Mouse (Mus musculus) liver, postnatal 0 days (tissue): ENCODE results near the gene Bpgm. TPM values are rescaled to one million over a fixed set of nuclear protein-coding genes. Genes with fewer than 3 reads are reported as not detected.

Source experiments
- ATAC-seq: fragments of 200-750 bp; cut with Nextera tagmentation; 2 replicates; pipeline ENCODE4 v1.8.0; 2017; ENCODE audit warnings: mild to moderate bottlenecking, moderate library complexity
- DNase-seq: peaks from one replicate; pipeline ENCODE4 v3.0.0-alpha.2; 2016
- H3K27ac ChIP-seq: fragments of 300-500 bp; sonication (generic); 2 replicates; pipeline ENCODE4 v1.5.1; 2014; ENCODE audit warnings: antibody characterized with exemption, moderate library complexity, mild to moderate bottlenecking, low read depth
- H3K27me3 ChIP-seq: fragments of 300-500 bp; sonication (generic); 2 replicates; pipeline ENCODE4 v1.6.1; 2014; ENCODE audit warnings: low read length, control low read depth, mixed read lengths; ENCODE audit not compliant: insufficient read depth
- H3K36me3 ChIP-seq: fragments of 300-500 bp; sonication (generic); replicated peaks from 2 replicates; pipeline ENCODE4 v1.6.1; 2014; ENCODE audit warnings: mild to moderate bottlenecking, control low read depth, low read length, moderate library complexity, mixed read lengths; ENCODE audit not compliant: insufficient read depth
- H3K4me1 ChIP-seq: fragments of 300-500 bp; sonication (generic); 2 replicates; pipeline ENCODE4 v1.6.1; 2014; ENCODE audit warnings: antibody characterized with exemption, mild to moderate bottlenecking, control low read depth; ENCODE audit not compliant: insufficient read depth
- H3K4me2 ChIP-seq: fragments of 300-500 bp; sonication (generic); 2 replicates; pipeline ENCODE4 v1.6.1; 2014; ENCODE audit warnings: low read depth, mild to moderate bottlenecking, low read length, moderate library complexity, mixed read lengths
- H3K4me3 ChIP-seq: fragments of 300-500 bp; sonication (generic); 2 replicates; pipeline ENCODE4 v1.5.1; 2014; ENCODE audit warnings: low read depth, low read length
- H3K9ac ChIP-seq: fragments of 300-500 bp; sonication (generic); replicated peaks from 2 replicates; pipeline ENCODE4 v1.6.1; 2014; ENCODE audit warnings: mild to moderate bottlenecking, moderate library complexity
- H3K9me3 ChIP-seq: fragments of 300-500 bp; sonication (generic); 2 replicates; pipeline ENCODE4 v1.6.1; 2016; ENCODE audit warnings: mild to moderate bottlenecking, control low read depth, low read length, mixed read lengths
- CTCF ChIP-seq: sonication (generic); IDR thresholded peaks from 2 replicates; pipeline ENCODE4 v1.5.1; 2016; ENCODE audit warnings: antibody characterized with exemption, low read depth
- EP300 ChIP-seq: IDR thresholded peaks from 2 replicates; pipeline ENCODE4 v1.6.1; 2016; ENCODE audit warnings: antibody characterized with exemption, low read depth, mild to moderate bottlenecking
- WGBS: fragments of 180-500 bp; shearing (Covaris S2); extraction: QIAGEN DNeasy Blood & Tissue Kit; methylation state at CpG from one replicate; pipeline ENCODE4 v1.1.7; 2014; ENCODE audit not compliant: insufficient replicate concordance; 5-methylcytosine and 5-hydroxymethylcytosine counted together
- polyA plus RNA-seq: library from polyadenylated mRNA; unstranded; fragments of >200 nt; fragmentation: Nextera tagmentation; extraction: Ambion mirVana; gene quantifications from 2 replicates; pipeline ENCODE4 v1.2.1, GENCODE M21; 2015

Gene Bpgm
- polyA plus RNA-seq, 1 experiment from 2014 or later, result 85.5 TPM

DNA sequence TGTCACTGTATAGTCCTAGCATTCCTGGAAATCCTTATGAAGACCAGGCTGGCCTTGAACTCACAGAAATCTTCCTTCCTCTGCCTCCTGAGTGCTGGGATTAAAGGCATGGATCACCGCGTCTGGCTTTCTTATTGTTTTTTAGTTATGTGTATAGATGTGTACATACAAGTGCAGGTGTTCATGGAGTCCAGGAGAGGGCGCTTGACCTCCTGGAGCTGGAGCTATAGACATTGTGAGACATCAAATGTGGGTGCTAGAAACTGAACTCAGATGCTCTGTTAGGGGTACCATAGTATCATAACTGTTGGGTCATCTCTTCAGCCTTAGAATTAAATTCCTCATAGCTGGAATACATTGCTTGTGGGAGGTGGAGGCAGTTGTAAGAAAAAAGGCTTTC lies 2.0 kb upstream of the Bpgm start:
- no peak for ATAC-seq
- Histone ChIP-seq H3K9ac (no peak overlapping the region), H3K4me3 (no peak overlapping the region), H3K27me3 (no peaks in the 10 kb centered on the region), H3K9me3 (no peaks in the 10 kb centered on the region), H3K36me3 (no peaks in the 10 kb centered on the region), H3K27ac (no peak overlapping the region), H3K4me1 (peaks cover 41% of the 10 kb centered on the region), H3K4me2 (no peak overlapping the region)
- no peak for DNase-seq
- TF ChIP-seq EP300 (no peak), CTCF (peak; percentile 69)
- 67% methylated on average over 3 of the region's 3 CpGs for WGBS

DNA sequence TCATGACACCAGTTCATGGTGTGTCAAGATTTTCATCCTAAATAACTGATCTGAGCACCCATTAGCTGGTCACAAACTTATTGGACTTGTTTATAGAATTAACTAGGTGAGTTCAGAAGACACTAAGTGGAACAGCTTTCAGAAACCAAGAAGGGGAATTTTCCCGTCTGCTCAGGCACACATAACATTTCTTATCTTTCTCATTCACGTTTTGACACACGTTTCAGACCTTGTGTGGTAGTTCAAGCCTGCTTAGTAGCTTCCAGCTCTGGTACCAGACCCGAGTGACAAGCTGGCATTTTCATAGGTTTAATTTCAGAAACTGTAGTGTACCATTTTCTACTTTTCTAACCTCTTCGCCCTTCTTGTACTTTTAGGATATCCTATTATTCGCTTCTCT lies 616 bp upstream of the Bpgm start:
- H3K9ac ChIP-seq, result peak overlapping the region; percentile 72
- peak overlapping the region; percentile 76 for H3K4me3 ChIP-seq
- TF ChIP-seq CTCF, result no peak
- no peak for TF ChIP-seq EP300
- DNase-seq (peak; percentile 13), ATAC-seq (peak; percentile 6; the same call in 1 of the 2 replicates)
- H3K4me1 ChIP-seq, result peaks cover 50% of the 10 kb centered on the region
- H3K9me3 ChIP-seq, result no peaks in the 10 kb centered on the region
- peak overlapping the region; percentile 78 for H3K4me2 ChIP-seq
- no peaks in the 10 kb centered on the region for H3K27me3 ChIP-seq
- WGBS, result 11% methylated on average over 6 of the region's 6 CpGs
- peak overlapping the region; percentile 92 for H3K27ac ChIP-seq
- no peaks in the 10 kb centered on the region for H3K36me3 ChIP-seq

DNA sequence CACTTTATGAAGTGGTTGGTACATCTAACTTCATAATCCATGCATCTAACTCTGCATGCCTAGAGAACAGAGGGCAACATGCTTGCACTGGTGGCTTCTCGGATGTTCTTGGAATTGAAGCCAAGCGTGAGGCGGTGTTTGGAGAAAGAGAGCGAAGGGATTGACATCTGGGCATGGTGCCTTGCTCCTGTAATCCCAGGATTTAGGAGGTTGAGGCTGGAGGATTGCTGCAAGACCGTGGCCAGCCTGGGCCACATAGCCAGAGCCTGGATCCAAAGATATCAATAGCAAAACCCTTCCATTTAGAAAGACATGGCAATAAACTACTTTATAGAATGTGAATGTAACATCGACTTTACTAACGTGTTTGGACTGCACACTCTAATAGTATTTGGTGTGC lies 2.0 kb downstream of the Bpgm start:
- WGBS, result 88% methylated on average over 7 of the region's 7 CpGs
- Histone ChIP-seq H3K4me1 (peaks cover 41% of the 10 kb centered on the region), H3K27ac (0 out of 2 replicates have a peak overlapping the region, but pooled peaks have one; percentile 17), H3K27me3 (no peaks in the 10 kb centered on the region), H3K36me3 (no peaks in the 10 kb centered on the region), H3K4me3 (peak overlapping the region; percentile 76), H3K9ac (0 out of 2 replicates have a peak overlapping the region, but pooled peaks have one; percentile 6), H3K9me3 (no peaks in the 10 kb centered on the region), H3K4me2 (peak overlapping the region; percentile 85)
- ATAC-seq, result no peak
- TF ChIP-seq CTCF (no peak), EP300 (no peak)
- no peak for DNase-seq

DNA sequence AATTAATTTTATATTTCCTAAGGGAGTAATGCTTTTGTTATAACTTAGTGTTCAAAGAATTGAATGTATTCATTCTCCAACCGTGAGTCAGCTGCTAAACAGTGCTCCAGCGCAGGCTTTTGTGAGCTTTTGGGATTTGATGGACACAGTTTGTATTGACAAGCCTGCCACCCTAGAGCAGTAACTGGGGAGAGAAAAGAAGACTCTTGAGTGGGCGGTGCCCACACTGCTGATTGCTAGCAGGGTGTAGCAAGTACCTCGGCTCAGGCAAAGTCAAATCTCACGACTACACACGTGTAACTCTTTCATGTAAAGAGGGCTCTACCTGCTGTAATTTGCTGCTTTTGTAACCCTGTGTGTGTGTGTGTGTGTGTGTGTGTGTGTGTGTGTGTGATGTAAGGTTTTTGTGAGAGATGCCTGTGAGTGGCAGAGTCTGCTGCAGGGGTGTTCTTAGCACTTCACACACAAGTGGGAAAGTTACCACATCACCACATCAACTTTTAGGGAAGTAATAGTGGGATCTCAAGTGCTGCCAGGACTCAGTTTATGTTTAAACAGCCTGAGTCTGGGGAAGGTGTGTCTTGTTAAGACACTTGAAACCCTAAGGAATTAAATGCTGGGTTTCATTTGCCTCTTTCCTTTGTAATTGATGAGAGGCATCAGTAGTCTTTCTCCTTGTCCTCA lies 2.8 kb downstream of the Bpgm start:
- no peak for ATAC-seq
- Histone ChIP-seq H3K9ac (peak overlapping the region; percentile 37; the same call in 1 of the 2 replicates), H3K4me2 (peak overlapping the region; percentile 85), H3K27ac (peak overlapping the region; percentile 17; the same call in 1 of the 2 replicates), H3K4me3 (peak overlapping the region; percentile 76), H3K27me3 (no peaks in the 10 kb centered on the region), H3K9me3 (no peaks in the 10 kb centered on the region), H3K4me1 (peaks cover 36% of the 10 kb centered on the region), H3K36me3 (no peaks in the 10 kb centered on the region)
- DNase-seq, result no peak
- 42% methylated on average over 6 of the region's 6 CpGs for WGBS
- TF ChIP-seq EP300 (no peak), CTCF (no peak)

GRCm38 (mm10) chr6:34479531-34479930 lies 3.5 kb downstream of the Bpgm start:
- H3K4me3 ChIP-seq, result peak overlapping the region; percentile 76
- TF ChIP-seq EP300 (no peak), CTCF (no peak)
- ATAC-seq, result no peak

DNA sequence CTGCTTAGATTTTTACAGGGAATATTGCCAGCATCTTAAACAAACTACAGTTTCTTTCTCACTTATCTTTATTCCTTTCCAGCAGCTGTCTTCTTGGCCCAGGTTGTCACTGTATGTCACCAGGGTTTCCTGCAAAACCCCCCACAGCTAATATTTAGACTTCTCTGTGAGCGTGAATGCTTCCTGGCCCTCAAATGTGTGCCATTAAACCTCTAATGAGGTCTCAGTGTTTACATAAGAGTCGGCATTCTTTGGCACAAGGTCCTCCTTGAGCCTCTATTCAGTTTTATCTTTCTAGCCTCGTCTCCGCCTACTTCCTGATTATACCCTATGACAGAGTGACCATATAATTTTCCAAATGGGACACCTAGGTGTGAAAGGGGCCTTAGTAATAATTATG lies 4.7 kb downstream of the Bpgm start:
- Histone ChIP-seq H3K4me1 (peaks cover 30% of the 10 kb centered on the region), H3K9ac (no peak overlapping the region), H3K27ac (no peak overlapping the region), H3K36me3 (no peaks in the 10 kb centered on the region), H3K27me3 (no peaks in the 10 kb centered on the region), H3K4me3 (no peak overlapping the region), H3K9me3 (no peaks in the 10 kb centered on the region), H3K4me2 (no peak overlapping the region)
- ATAC-seq (no peak), DNase-seq (no peak)
- 27% methylated on average over 4 of the region's 4 CpGs for WGBS
- TF ChIP-seq CTCF, result no peak

More at GRCm38 (mm10) chr6:34479531-34479930, 3.5 kb downstream of the Bpgm start:
- no peaks in the 10 kb centered on the region for H3K9me3 ChIP-seq
- H3K36me3 ChIP-seq, result no peaks in the 10 kb centered on the region
- H3K27ac ChIP-seq, result peak overlapping the region; percentile 2; the same call in 1 of the 2 replicates
- H3K4me2 ChIP-seq, result peak overlapping the region; percentile 85
- no peak overlapping the region for H3K9ac ChIP-seq
- no peaks in the 10 kb centered on the region for H3K27me3 ChIP-seq
- 26% methylated on average over 8 of the region's 8 CpGs for WGBS
- H3K4me1 ChIP-seq, result peaks cover 34% of the 10 kb centered on the region
- DNase-seq, result no peak
